Mouse (Mus musculus) hindbrain, embryonic 12.5 days (tissue): ENCODE results near the gene Ear1. TPM values are rescaled to one million over a fixed set of nuclear protein-coding genes. Genes with fewer than 3 reads are reported as not detected.

Experiments
- polyA plus RNA-seq: library from polyadenylated mRNA; unstranded; fragments of >200 nt; fragmentation: Nextera tagmentation; extraction: Ambion mirVana; gene quantifications from 2 replicates; pipeline ENCODE4 v1.2.1, GENCODE M21; 2016

Ear1 gene
- polyA plus RNA-seq, 1 experiment from 2014 or later, result not detected

Other genes starting within 250 kb of the Ear1 start
- not detected in 2 replicates for gene Gm8165, start 198.3 kb downstream of the Ear1 start, polyA plus RNA-seq
- gene Gm7324, start 177.7 kb downstream of the Ear1 start, polyA plus RNA-seq, result 1.2 and 1.7 TPM in 2 replicates
- gene Gm16506, start 148.0 kb downstream of the Ear1 start, polyA plus RNA-seq, result not detected in 2 replicates
- gene Gm6526, start 127.7 kb downstream of the Ear1 start, polyA plus RNA-seq, result not detected in 2 replicates
- gene Gm8180, start 90.8 kb downstream of the Ear1 start, polyA plus RNA-seq, result not detected in 2 replicates
- gene Ear10, start 48.0 kb upstream of the Ear1 start, polyA plus RNA-seq, result not detected in 2 replicates
- 8.1 and 12.1 TPM in 2 replicates for gene Gm8113, start 49.9 kb upstream of the Ear1 start, polyA plus RNA-seq
- not detected in 2 replicates for gene Ang5, start 81.6 kb upstream of the Ear1 start, polyA plus RNA-seq
- gene Ang6, start 126.8 kb upstream of the Ear1 start, polyA plus RNA-seq, result not detected in 2 replicates
- not detected in 2 replicates for gene Ear2, start 227.1 kb upstream of the Ear1 start, polyA plus RNA-seq
- gene Gm3327, start 248.3 kb upstream of the Ear1 start, polyA plus RNA-seq, result not detected in 2 replicates